Mouse (Mus musculus) hematopoietic stem cell, adult 5-6 weeks (primary cell): ENCODE results near the gene Foxl1. TPM values are rescaled to one million over a fixed set of nuclear protein-coding genes. Genes with fewer than 3 reads are reported as not detected.

Experiments
- ATAC-seq, 2 experiments: fragments of 125-278 bp in 1 of 2; replicated peaks in 1 of 2; 2 replicates each; pipeline ENCODE4 v1.8.0; 2016 to 2017; ENCODE audit warnings: inconsistent platforms in 2 of 2, mild to moderate bottlenecking in 2 of 2, moderate number of reproducible peaks in 2 of 2, low read depth in 1 of 2, moderate TSS enrichment in 1 of 2; ENCODE audit not compliant: low FRiP score in 2 of 2, poor library complexity in 2 of 2, severe bottlenecking in 2 of 2, insufficient read depth in 1 of 2, low TSS enrichment in 1 of 2
- total RNA-seq: library from RNA; stranded (forward); fragments of 172-1452, 232-1000 nt; gene quantifications from 2 replicates; pipeline ENCODE4 v1.2.3, GENCODE M21; 2017

Foxl1 gene
- total RNA-seq, 1 experiment from 2014 or later = not detected

DNA sequence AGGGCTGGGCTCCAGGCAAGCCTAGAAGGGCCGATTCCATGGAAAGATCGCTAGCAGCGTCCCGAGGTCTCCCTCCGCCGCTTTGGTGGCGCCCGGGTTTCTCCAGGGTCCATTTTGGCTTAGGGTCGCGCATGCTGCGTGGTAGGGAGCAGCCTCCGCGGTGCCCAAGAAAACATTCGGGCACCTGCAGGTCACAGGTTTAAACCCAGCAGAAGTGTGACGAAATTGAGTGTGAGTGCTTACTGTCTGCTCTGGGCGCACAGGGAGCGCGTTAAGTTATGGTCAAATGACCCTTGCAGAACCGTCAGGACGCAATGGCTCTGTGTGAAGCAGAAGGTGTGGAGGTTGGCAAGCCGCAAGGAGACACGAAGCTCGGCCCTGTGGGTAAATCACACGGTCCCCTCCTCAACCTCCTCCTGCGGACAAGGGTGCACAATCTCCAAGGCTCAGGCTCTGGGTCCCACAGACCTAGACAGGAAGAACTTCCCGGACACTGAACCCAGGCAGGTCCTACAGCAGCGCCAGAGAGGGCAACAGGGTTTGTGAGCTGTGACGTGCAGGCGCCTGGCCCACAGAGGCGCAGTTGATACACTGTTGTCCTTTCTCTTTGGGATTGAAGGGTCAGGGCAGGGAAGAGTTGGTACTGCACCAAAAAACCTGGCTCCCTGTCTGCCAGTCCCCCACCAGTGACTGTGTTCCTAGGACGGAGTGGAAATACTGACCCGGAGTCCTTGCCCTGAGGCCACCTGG lies 37.9 kb upstream of the Foxl1 start:
- no peak for ATAC-seq

GRCm38 (mm10) chr8:121090716-121091115 lies 37.0 kb upstream of the Foxl1 start:
- no peak for ATAC-seq

GRCm38 (mm10) chr8:121092141-121092540 lies 35.6 kb upstream of the Foxl1 start:
- no peak for ATAC-seq

- ATAC-seq = peak; percentile 63 to 69
These were observed 35.1 kb upstream of the Foxl1 start for GRCm38 (mm10) chr8:121092627-121093026.

- no peak for ATAC-seq
These were observed 34.2 kb upstream of the Foxl1 start for GRCm38 (mm10) chr8:121093496-121093895.

- peak; percentile 38 to 43; a peak in 1 of 4 replicates for ATAC-seq
These were observed 23.5 kb upstream of the Foxl1 start for GRCm38 (mm10) chr8:121104049-121104818.

GRCm38 (mm10) chr8:121107668-121108656 lies 19.8 kb upstream of the Foxl1 start, which contains the start of gene Mthfsd:
Gene Mthfsd (minus strand): TSS chr8:121108392.
- peak; percentile 89 to 92 for ATAC-seq

DNA sequence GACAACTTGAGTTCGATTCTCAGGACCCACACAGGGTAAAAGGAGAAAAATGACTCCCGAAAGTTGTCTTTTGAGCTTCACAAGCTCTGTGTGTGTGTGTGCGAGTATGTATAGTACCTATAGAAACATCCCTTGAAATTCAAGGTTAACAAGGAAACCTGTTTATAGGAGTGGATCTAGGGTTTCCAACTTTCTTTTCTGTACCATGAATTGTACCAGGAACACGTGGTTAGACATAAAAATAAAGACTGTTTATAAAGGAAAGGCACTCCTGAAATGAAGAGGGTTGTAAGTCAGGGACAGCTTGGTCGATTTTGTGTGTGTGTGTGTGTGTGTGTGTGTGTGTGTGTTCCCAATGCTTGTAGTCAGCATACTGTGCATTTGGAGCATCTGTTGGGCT lies 19.1 kb upstream of the Foxl1 start:
- no peak for ATAC-seq

DNA sequence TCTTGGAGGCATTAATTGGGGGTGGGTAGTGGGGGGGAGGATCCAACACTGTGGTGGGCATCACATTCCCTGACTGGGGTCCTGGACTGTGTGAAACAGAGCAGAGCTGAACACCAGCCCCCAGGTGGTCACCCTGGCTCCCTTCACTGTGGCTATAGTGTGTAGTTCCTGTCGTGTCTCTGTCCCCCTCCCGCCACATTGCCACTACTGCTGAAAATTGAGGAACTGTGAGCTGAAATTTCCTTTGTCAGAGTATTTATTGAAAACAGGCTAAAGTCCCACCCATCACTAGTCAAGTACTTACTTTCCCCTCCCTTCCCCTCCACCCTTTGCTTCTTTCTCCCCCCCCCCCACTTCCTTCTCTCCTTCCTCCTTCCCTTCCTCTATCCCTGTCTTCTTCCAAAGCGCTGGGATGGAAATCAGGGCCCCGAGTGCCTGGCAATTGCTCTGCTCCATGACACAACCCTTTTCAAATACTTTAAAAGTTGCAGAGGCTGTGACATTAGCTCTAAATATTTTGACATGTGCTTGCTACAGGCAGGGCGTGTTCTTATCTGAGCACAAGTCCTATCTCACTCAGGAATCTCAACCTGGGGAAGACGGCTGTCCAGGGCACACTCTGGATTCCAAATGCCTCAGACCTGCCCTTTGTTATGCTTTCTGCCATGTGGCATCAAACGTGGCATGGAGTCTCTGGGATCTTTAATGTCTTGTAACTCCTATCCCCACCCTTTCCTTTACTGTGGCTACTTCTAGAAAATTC lies 16.4 kb upstream of the Foxl1 start:
- no peak for ATAC-seq

GRCm38 (mm10) chr8:121113261-121113660 lies 14.5 kb upstream of the Foxl1 start:
- peak; percentile 81 to 86 for ATAC-seq

- ATAC-seq = no peak
These were observed 12.6 kb upstream of the Foxl1 start for GRCm38 (mm10) chr8:121115136-121115535.

DNA sequence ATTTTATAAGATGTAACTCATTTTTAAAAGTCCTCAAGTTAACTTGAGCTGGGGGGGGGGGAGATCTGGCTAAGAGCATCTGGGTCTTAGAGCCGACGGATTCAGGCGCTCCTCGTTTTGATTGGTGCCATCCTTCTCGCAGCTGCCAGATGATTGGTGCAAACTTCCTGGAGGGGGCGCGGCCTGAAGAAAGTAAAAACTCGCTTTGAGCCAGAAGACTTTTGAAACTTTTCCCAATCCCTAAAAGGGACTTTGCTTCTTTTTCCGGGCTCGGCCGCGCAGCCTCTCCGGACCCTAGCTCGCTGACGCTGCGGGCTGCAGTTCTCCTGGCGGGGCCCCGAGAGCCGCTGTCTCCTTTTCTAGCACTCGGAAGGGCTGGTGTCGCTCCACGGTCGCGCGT lies 11.8 kb upstream of the Foxl1 start, which contains the start of gene Foxc2:
Foxc2 (plus strand) TSS at position 224 of the 400 bp plus-strand sequence.
- ATAC-seq = no peak

GRCm38 (mm10) chr8:121116591-121117185 lies 11.1 kb upstream of the Foxl1 start:
- ATAC-seq = no peak

- no peak for ATAC-seq
These were observed 10.5 kb upstream of the Foxl1 start for GRCm38 (mm10) chr8:121117186-121117651.

DNA sequence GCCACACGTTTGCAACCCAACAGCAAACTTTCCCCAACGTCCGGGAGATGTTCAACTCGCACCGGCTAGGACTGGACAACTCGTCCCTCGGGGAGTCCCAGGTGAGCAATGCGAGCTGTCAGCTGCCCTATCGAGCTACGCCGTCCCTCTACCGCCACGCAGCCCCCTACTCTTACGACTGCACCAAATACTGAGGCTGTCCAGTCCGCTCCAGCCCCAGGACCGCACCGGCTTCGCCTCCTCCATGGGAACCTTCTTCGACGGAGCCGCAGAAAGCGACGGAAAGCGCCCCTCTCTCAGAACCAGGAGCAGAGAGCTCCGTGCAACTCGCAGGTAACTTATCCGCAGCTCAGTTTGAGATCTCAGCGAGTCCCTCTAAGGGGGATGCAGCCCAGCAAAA lies 9.8 kb upstream of the Foxl1 start:
- no peak for ATAC-seq

DNA sequence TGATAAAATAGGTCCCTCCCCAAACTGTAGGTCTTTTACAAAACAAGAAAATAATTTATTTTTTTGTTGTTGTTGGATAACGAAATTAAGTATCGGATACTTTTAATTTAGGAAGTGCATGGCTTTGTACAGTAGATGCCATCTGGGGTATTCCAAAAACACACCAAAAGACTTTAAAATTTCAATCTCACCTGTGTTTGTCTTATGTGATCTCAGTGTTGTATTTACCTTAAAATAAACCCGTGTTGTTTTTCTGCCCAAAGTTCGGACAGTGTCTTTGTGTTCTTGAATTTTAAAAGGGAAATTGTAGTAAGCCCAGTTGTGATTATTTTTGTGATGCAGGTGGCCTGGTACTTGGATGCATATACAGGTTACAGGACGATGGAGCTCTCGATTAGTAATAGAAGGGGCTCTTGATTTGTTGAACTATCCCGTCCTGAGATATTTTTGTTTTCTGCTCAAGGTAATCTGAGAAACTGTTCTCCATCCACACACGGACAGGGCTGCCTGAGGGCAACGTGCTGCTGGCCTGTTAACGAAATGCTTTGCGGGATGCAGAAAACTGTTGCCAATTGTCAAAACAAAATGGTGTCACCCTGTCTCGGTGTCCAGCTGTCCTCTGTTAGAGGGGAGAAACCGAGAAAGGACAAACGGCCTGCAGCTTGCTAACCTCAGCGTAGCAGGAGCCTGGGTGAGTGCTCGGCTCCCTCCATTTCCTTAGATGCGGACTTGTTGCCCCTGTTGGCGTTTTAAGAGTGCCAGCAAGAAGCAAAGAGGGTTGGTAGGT lies 8.9 kb upstream of the Foxl1 start:
- ATAC-seq = no peak
